Mouse (Mus musculus) natural killer cell, adult 2 months (primary cell): ENCODE data around the gene Isl1.

Source experiments
- DNase-seq, 2 experiments: peaks; one replicate each; pipeline ENCODE4 v3.0.0; 2022; ENCODE audit warnings: low spot score in 2 of 2

Isl1 gene

GRCm38 (mm10) chr13:116294734-116295133 is 14.8 kb downstream of the Isl1 start:
- no peak for DNase-seq

- DNase-seq, result no peak
Measured at GRCm38 (mm10) chr13:116294151-116294461, 15.4 kb downstream of the Isl1 start.

GRCm38 (mm10) chr13:116293301-116294150 is 16.0 kb downstream of the Isl1 start:
- no peak for DNase-seq

- DNase-seq, result no peak
Measured at GRCm38 (mm10) chr13:116289655-116290054, 19.8 kb downstream of the Isl1 start.

GRCm38 (mm10) chr13:116279207-116279772 is 30.2 kb downstream of the Isl1 start:
- DNase-seq, result no peak
